Mouse (Mus musculus): Measurements from ENCODE around the gene Foxj3. TPM values are rescaled to one million over a fixed set of nuclear protein-coding genes. Genes with fewer than 3 reads are reported as not detected.
"Not testable (repeated sequence)": the region's sequence is repeated elsewhere in the genome, so short reads cannot be mapped to it uniquely, and the experiment has no call there.

Foxj3 gene
- 32.4 and 32.7 TPM in 2 replicates for total RNA-seq (2014; rRNA removed)
- polyA plus RNA-seq (2015; fragmentation: Nextera tagmentation; extraction: Ambion mirVana) = 17.8 and 19.1 TPM in 2 replicates

GRCm38 (mm10) chr4:119536615-119537014 is at the start of gene Foxj3:
TSS of gene Foxj3 (plus strand) at chr4:119537004.
- H3K4me2 ChIP-seq (ENCODE audit: low read depth, low read length); H3K27me3 ChIP-seq (ENCODE audit: insufficient read depth, low read length); H3K36me3 ChIP-seq (ENCODE audit: insufficient read depth, low read length); H3K4me3 ChIP-seq (ENCODE audit: low read length); H3K27ac ChIP-seq; ATAC-seq; H3K9me3 ChIP-seq (ENCODE audit: low read length); DNase-seq (ENCODE audit: low spot score); H3K4me1 ChIP-seq (ENCODE audit: insufficient read depth, low read length); H3K9ac ChIP-seq (replicated peaks; ENCODE audit: low read length): not testable (repeated sequence)
- WGBS = 94% methylated on average over 4 of the region's 4 CpGs

GRCm38 (mm10) chr4:119489666-119490065 is 47.1 kb upstream of the Foxj3 start:
- TF ChIP-seq CTCF (IDR thresholded peaks at IDR 0.05; ENCODE audit: low read depth) = no peak
- ATAC-seq = peak; percentile 57
- no peak overlapping the region for H3K9ac ChIP-seq (replicated peaks; ENCODE audit: low read length)
- peak; percentile 59 for DNase-seq (ENCODE audit: low spot score)
- H3K9me3 ChIP-seq (ENCODE audit: low read length) = no peaks in the 10 kb centered on the region
- no peaks in the 10 kb centered on the region for H3K4me1 ChIP-seq (ENCODE audit: insufficient read depth, low read length)
- H3K4me3 ChIP-seq (ENCODE audit: low read length) = no peak overlapping the region
- no peaks in the 10 kb centered on the region for H3K27me3 ChIP-seq (ENCODE audit: insufficient read depth, low read length)
- H3K36me3 ChIP-seq (ENCODE audit: insufficient read depth, low read length) = no peaks in the 10 kb centered on the region
- 50% methylated on average over 10 of the region's 10 CpGs for WGBS
- H3K4me2 ChIP-seq (ENCODE audit: low read depth, low read length) = 0 out of 2 replicates have a peak overlapping the region, but pooled peaks have one; percentile 10
- H3K27ac ChIP-seq = peak overlapping the region; percentile 11; the same call in 1 of the 2 replicates

DNA sequence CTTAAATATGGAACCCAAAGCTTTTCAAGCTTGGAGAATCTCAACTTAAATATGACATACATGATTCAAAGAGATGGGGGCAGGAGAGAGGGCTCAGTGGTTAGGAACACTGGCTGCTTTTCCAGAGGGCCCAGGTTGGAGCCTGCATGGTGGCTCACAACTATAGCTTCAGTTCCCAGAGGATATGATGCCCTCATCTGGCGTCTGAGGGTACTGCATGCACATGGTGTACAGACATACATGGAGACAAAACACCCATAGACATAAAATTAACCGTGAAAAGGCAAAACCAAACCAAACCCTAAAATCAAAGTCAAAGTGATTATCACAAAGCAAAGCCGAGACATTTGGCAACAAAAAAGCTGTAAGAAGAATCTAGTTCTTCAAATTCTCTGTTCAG is 46.0 kb upstream of the Foxj3 start:
- no peaks in the 10 kb centered on the region for H3K36me3 ChIP-seq (ENCODE audit: insufficient read depth, low read length)
- H3K27ac ChIP-seq = no peak overlapping the region
- H3K4me2 ChIP-seq (ENCODE audit: low read depth, low read length) = no peak overlapping the region
- H3K9ac ChIP-seq (replicated peaks; ENCODE audit: low read length) = no peak overlapping the region
- H3K27me3 ChIP-seq (ENCODE audit: insufficient read depth, low read length) = no peaks in the 10 kb centered on the region
- ATAC-seq (no peak), DNase-seq (ENCODE audit: low spot score) (peak; percentile 78)
- H3K4me3 ChIP-seq (ENCODE audit: low read length) = no peak overlapping the region
- no peaks in the 10 kb centered on the region for H3K4me1 ChIP-seq (ENCODE audit: insufficient read depth, low read length)
- 71% methylated on average over 3 of the region's 3 CpGs for WGBS
- TF ChIP-seq CTCF (IDR thresholded peaks at IDR 0.05; ENCODE audit: low read depth) = peak; percentile 73
- no peaks in the 10 kb centered on the region for H3K9me3 ChIP-seq (ENCODE audit: low read length)

- Histone ChIP-seq H3K27me3 (ENCODE audit: insufficient read depth, low read length) (no peaks in the 10 kb centered on the region), H3K9me3 (ENCODE audit: low read length) (no peaks in the 10 kb centered on the region)
Observed at GRCm38 (mm10) chr4:119492291-119492932, 44.4 kb upstream of the Foxj3 start, which contains the start of gene Rimkla. TSS of gene Rimkla (minus strand) at chr4:119492628.

GRCm38 (mm10) chr4:119492933-119493327 is 43.9 kb upstream of the Foxj3 start:
- H3K36me3 ChIP-seq (ENCODE audit: insufficient read depth, low read length) = no peaks in the 10 kb centered on the region
- peak overlapping the region; percentile 70 for H3K9ac ChIP-seq (replicated peaks; ENCODE audit: low read length)
- peak overlapping the region; percentile 72 for H3K27ac ChIP-seq
- no peaks in the 10 kb centered on the region for H3K4me1 ChIP-seq (ENCODE audit: insufficient read depth, low read length)
- ATAC-seq (peak; percentile 4; the same call in 1 of the 2 replicates), DNase-seq (ENCODE audit: low spot score) (no peak)
- peak overlapping the region; percentile 64 for H3K4me2 ChIP-seq (ENCODE audit: low read depth, low read length)
- peak overlapping the region; percentile 64 for H3K4me3 ChIP-seq (ENCODE audit: low read length)
- WGBS = 34% methylated on average over 10 of the region's 10 CpGs
- no peaks in the 10 kb centered on the region for H3K9me3 ChIP-seq (ENCODE audit: low read length)
- no peak for TF ChIP-seq CTCF (IDR thresholded peaks at IDR 0.05; ENCODE audit: low read depth)
- H3K27me3 ChIP-seq (ENCODE audit: insufficient read depth, low read length) = no peaks in the 10 kb centered on the region

More at GRCm38 (mm10) chr4:119492291-119492932, 44.4 kb upstream of the Foxj3 start, which contains the start of gene Rimkla:
- ATAC-seq (peak; percentile 87), DNase-seq (ENCODE audit: low spot score) (peak; percentile 83)
- Histone ChIP-seq H3K4me2 (ENCODE audit: low read depth, low read length) (peak within 1 kb of the TSS; percentile 64), H3K4me3 (ENCODE audit: low read length) (peak within 1 kb of the TSS; percentile 64), H3K36me3 (ENCODE audit: insufficient read depth, low read length) (no peaks in the 10 kb centered on the region), H3K4me1 (ENCODE audit: insufficient read depth, low read length) (no peaks in the 10 kb centered on the region), H3K27ac (peak within 1 kb of the TSS; percentile 72), H3K9ac (replicated peaks; ENCODE audit: low read length) (peak within 1 kb of the TSS; percentile 70)
- WGBS = 2% methylated on average over 62 of the region's 77 CpGs
- no peak for TF ChIP-seq CTCF (IDR thresholded peaks at IDR 0.05; ENCODE audit: low read depth)

GRCm38 (mm10) chr4:119498319-119498848 is 38.4 kb upstream of the Foxj3 start:
- Histone ChIP-seq H3K4me2 (ENCODE audit: low read depth, low read length) (no peak overlapping the region), H3K36me3 (ENCODE audit: insufficient read depth, low read length) (no peaks in the 10 kb centered on the region), H3K27me3 (ENCODE audit: insufficient read depth, low read length) (no peaks in the 10 kb centered on the region), H3K9me3 (ENCODE audit: low read length) (no peaks in the 10 kb centered on the region), H3K27ac (no peak overlapping the region), H3K9ac (replicated peaks; ENCODE audit: low read length) (no peak overlapping the region), H3K4me3 (ENCODE audit: low read length) (no peak overlapping the region), H3K4me1 (ENCODE audit: insufficient read depth, low read length) (no peaks in the 10 kb centered on the region)
- WGBS = 67% methylated on average over 5 of the region's 5 CpGs
- ATAC-seq (no peak), DNase-seq (ENCODE audit: low spot score) (no peak)
- no peak for TF ChIP-seq CTCF (IDR thresholded peaks at IDR 0.05; ENCODE audit: low read depth)

DNA sequence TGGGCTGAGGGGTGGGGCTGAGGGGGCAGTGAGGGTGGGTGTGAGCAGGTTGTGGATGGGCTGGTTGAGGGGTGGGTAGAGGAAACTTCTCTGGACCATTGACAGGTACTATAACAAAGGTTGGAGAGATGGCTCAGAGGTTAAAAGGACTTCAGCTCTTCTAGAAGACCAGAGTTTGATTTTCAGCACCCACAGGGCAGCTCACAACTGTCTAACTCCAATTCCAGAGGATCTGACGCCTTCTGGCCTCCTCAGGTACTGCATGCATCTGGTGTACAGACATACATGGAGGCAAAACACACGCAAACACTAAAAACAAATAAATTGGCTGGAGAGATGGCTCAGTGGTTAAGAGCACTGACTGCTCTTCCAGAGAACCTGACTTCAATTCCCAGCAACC is 25.2 kb upstream of the Foxj3 start:
- no peaks in the 10 kb centered on the region for H3K36me3 ChIP-seq (ENCODE audit: insufficient read depth, low read length)
- WGBS = 64% methylated on average over 2 of the region's 2 CpGs
- DNase-seq (ENCODE audit: low spot score) (no peak), ATAC-seq (no peak)
- H3K4me1 ChIP-seq (ENCODE audit: insufficient read depth, low read length) = no peaks in the 10 kb centered on the region
- H3K9me3 ChIP-seq (ENCODE audit: low read length) = no peaks in the 10 kb centered on the region
- no peak overlapping the region for H3K4me3 ChIP-seq (ENCODE audit: low read length)
- no peaks in the 10 kb centered on the region for H3K27me3 ChIP-seq (ENCODE audit: insufficient read depth, low read length)
- H3K27ac ChIP-seq = no peak overlapping the region
- H3K4me2 ChIP-seq (ENCODE audit: low read depth, low read length) = no peak overlapping the region
- H3K9ac ChIP-seq (replicated peaks; ENCODE audit: low read length) = no peak overlapping the region
- peak; percentile 19 for TF ChIP-seq CTCF (IDR thresholded peaks at IDR 0.05; ENCODE audit: low read depth)
